Mouse (Mus musculus): ENCODE measurements around the gene Gm45716.

Gene Gm45716

DNA sequence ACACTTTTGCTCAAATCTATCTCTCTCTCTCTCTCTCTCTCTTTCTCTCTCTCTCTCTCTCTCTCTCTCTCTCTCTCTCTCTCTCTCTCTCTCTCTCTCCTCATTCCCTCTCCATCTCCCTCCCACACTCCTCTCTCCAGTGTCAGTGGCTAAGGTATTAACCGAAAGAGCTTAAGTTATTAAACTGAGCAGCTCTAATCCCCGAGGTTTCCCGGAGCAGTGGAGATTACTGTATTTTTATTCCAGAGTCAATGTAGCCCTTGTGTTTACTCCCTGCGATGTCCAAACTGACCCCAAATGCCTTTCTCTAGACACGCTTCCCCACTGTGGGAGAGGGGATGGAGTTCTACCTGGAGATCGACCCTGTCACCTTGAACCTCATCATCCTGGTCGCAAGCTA is at the start of gene Gm45716:
Gene Gm45716 (plus strand): TSS at position 243 of the 400 bp plus-strand sequence.
- DNase-seq (ENCODE audit: low spot score): no peak

DNA sequence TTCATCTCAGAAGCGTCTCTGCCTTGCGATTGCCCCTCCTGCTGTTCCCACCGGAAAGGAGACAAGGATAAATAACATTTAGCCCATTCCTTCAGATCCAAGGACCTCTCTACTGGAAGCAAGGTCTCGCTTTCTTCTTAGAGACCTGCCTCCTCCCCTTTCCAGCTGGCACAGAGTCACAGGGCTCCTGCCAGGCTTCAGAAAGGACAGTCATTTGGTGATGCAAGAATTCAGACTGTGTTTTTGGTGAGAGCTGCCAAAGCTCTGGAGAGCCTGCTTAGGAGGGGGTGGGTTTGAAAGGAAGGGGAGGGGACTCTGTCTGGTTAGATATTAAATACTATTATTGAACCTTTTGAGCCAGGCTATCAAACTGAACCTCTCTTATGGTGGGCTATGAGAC is 45.1 kb upstream of the Gm45716 start:
- DNase-seq (ENCODE audit: low spot score): peak; percentile 79

DNA sequence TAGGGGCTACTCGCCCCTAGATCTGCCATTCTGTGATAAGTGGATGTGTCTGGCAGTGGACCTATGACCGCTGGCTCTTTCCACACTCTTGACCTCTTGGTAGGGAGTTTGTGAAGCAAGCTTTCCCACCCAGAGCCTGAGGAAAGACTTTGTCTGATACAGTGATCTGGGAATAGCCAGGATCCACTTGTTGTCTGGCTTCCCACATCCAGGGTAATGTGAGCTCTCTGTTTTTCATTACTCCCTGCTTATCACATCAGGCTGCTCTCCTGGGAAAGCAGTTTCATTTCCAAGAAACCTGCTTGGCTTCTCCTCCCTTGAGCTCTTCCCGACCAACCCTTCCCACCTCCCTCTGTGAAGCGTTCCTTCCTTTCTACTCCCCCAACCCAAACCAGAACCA is 44.5 kb upstream of the Gm45716 start:
- no peak for DNase-seq (ENCODE audit: low spot score)

DNA sequence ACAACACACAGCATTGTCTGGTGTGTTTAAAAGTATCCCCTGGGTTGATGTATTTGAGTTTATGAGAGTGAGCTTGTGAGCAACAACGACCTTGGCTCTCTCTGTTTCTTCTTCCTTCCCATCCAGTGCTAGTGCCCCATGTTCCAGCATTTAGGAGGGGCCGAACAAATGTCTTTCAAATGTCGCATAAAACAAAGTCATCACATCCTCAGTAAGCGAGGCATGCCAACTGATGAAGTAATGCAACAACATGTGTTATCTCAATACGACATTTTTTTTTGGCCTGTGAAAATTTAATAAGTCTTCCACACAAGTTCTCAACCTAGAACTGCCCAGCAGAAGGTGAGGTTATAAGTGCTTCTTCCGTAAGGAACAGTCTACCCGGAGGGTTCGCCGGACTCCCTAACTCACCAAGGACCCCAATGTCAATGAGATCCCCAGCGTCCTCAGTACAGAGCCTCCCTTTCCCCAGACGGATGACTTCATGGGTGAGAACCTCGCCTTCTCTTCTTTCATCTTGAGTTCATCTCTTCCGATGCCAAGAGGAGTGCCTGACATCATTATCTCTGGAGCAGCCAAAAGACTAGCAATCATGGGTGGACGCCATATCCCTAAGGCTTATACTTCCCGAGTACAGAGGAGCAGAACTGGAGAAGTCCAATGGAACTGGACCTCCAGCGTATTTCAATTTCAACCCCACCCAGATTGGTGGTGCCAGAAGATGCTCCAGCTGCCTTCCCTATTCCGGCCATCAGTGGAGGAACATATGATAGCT is 41.2 kb upstream of the Gm45716 start:
- no peak for DNase-seq (ENCODE audit: low spot score)

DNA sequence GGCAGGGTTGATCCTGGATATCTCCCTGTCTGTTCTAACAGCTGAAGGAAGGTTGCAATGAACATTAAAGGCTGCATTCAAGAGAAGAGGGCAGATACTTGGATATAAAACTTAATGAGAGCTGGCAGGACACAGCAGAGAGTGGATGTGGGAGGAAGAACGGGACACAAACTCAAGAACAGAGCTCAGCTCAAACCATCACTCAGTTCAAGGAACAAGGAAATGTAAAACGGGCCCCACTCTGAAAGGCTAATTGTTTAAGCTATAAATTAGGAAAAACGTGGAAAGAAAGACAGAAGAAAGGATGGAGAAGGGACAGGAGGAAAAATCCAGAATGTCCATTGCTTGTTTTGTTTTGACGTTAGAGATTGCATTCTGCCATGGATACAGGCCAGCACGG is 32.4 kb upstream of the Gm45716 start:
- DNase-seq (ENCODE audit: low spot score): no peak

DNA sequence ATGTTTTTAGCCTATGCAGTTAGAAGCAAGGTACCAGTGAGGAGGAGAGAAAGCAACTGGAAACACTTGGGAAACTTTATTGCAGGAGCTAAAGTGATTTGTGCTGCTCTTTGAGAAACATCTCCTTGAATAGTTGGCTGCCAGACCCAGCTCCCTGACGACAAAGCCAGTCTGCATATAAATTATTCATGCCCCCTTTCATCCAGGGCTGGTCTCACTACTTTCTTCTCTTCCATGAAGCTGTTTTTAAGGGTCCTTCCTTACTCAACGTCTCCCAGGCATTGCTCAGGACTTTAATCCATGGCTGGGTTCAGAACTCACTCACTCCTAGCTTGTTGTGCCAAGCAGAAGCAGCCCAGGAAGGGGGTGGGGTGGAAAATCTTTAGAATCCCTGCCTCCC is 32.0 kb upstream of the Gm45716 start:
- no peak for DNase-seq (ENCODE audit: low spot score)

DNA sequence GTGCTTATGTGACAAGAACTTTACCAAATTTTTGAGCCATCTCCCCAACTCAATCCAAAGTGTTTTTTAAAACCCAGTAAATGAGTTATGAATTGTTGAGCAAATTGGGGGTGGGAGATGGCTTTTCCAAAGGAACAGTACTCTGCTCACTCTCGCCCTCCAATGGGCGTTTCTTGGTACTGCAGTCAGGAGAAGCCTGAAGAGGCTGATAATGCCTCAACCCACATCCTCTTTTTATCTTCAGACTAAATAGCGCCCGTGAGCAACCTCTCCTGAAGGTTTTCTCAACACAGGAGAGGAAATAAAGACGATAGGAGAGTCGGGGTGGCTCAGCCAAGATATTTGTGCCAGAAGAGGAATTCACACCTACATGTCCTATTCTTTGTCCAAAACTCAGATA is 19.7 kb upstream of the Gm45716 start:
- DNase-seq (ENCODE audit: low spot score): no peak

DNA sequence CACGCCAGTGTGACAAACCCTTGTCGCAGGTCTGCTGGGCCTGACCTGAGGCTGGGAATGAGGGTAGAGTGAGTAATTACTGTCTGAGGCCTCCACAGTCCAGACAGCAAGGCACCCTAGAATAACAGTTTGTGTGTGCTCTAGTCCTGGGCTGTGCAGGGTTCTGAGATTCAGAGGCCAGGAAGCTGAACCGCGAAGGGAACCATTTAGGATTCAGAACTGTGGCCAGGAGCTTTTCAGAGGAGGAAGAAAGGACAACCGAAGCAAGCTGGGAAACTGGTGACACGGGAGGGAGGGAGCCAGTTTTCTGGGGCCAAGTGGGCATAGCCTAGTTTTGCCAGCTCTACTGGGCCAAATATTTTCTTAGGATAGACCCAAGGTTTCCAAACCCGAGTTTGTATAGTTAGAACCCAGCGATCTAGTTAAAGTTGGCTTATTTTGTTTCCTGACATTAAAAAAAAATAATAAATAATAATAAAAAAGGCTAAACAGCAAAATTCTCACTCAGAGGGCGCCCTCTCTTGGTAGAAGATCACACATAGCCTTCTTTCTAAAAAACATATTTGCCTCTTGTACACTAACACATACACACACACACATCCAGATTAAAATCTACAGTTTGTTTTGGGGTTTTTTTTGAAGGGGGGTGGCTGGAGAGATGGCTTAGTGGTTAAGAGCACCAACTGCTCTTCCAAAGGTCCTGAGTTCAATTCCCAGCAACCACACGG is 19.0 kb upstream of the Gm45716 start:
- no peak for DNase-seq (ENCODE audit: low spot score)

DNA sequence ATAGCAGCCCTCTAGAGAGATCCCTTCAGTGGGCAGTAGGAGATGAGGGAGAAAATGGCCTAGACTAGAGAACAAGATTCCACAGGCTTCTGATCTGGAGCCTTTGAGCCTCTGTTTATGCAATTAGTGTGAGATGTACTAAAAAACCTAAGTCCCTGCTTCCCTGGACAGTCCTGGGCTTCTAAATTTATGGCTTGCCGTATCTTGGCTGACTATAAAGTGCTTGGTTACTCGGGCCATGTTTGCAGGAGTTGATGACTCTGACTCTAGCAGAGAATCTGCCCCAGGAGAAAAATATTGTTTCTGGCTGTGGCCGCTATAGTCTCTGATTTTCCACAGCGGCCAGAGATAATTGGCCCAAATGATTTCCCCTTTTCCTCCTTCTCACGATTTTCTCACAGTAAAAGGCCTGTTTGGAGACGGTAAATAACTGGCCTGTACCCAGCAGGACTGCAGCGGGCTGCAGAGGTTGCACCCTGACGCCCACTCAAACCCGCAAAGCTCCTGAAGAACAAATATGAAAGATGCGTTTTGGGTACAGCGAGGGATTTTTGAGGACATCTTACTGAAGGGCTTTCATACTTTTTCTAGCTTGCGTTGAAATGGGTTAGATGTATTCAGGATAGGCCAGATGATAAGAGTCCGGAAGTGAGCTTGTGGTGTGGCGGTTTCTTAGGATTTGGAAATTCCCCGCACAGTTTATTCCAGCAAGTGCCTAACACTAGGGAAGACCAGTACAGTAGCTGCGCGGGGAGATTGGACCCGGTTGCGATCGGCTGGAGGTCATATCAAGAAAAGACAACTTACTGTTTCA is 18.1 kb upstream of the Gm45716 start:
- no peak for DNase-seq (ENCODE audit: low spot score)

DNA sequence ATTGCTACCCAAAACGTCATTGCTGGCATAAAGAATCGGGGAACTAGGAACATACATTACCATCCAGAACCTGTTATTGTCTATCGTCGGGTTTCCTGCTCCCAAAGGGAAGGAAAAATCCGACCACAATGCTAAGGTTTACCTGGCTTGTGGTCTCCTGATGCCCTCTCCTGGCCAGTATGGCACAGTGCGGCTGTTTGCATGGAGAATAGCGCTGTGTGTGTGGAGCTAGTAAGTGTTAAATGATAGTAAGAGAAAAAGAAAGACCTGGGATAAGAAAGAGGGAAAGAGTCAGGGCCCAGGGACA is 17.5 kb upstream of the Gm45716 start:
- DNase-seq (ENCODE audit: low spot score): peak; percentile 53

DNA sequence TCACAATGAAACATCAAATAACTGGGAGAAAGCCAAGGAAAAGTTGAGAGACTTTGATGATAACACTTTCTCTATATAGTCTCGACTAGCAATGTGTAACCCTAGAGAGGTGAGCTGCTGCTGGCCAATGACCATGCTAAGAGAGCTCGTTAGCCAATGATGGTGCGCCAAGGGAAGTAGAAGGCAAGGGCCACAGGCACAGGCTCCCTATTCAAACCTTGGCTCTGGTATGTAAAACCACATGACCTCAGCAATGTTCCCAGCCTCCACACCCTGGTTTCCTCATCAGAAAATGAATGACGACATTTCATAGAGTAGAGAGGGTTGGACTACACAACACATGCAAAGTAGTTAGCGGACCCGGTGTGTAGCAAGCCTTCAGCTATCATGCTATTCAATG is 15.2 kb upstream of the Gm45716 start:
- DNase-seq (ENCODE audit: low spot score): no peak

DNA sequence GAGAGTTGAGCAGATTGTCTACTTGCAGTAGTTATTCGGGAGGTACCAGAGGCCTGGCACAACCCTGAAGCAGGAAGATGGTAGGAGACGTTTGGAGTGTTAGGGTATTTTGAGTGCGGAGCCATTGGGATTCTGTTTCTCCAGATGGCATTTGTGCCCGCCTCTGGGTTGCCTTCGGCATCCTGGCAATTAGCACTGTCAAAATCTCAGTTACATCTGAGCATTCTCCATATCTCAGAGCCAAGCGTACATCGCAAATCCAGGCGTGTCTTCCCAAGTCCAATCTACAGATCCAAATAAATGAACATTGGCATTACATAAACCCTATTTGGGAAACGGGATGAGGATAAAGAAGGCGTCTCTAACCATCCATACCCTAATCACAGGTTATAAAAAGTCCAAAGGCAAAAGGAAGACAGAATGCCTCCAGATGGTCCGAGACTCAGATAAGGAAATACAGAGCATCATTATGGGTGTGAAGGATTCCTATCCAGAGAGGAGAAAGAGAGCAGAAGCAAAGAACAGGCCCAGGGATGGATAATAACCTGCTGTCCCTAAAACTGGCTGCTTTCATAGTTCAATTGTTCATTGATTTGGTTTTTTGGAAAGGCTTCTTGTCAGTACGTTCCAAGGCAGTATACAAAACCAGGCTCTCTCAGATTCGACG is 11.7 kb upstream of the Gm45716 start:
- DNase-seq (ENCODE audit: low spot score): no peak

DNA sequence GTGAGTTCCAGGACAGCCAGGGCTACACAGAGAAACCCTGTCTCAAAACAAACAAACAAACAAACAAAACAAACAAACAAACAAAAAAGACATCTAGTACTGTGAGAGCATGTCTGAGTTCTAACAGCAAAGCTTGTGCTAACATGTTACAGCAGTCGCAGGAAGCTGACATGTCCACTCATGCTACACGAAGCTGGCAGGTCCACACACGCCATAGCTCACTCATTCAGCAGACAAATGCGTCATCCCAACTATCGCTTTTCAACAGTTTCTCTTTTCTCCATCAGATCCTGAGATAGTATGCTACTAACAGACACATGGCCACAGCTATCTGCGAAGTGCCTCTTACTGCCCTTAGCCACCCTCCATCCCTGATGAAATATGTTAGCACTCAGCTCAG is 10.1 kb upstream of the Gm45716 start:
- DNase-seq (ENCODE audit: low spot score): no peak

DNA sequence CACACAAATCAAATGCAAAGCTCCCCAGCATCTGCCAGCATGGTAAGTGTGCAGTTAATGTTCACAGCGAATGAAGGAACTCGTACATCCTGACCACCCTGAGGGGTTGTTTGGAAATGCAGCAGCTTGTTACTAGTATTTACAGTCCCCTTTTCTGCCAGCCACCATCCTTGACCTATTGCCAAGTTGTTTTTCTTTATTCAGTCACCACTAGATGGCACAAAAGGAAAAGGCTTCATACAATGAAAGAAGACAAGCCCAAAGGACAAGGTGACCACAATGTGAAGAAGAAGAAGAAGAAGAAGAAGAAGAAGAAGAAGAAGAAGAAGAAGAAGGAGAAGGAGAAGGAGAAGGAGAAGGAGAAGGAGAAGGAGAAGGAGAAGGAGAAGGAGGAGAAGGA is 4.1 kb upstream of the Gm45716 start:
- peak; percentile 83 for DNase-seq (ENCODE audit: low spot score)

DNA sequence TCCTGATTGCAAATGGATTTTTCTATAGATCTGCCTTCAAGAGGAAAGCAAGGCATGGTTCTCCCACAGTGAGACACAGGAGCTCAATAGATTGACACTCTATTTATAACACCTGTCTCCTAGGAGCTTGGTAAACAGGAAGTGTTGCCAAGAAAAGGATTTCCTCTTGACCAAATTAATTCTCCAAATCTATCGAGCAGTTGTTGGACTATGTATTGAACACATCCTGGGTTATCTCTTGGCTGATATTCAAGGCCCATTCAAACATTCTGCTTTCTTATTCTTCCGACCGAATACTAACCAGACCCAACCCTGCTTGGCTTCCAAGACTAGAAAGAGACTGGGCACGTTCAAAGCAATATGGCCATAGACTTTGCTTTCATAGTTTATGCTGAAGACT is 2.7 kb upstream of the Gm45716 start:
- DNase-seq (ENCODE audit: low spot score): no peak

DNA sequence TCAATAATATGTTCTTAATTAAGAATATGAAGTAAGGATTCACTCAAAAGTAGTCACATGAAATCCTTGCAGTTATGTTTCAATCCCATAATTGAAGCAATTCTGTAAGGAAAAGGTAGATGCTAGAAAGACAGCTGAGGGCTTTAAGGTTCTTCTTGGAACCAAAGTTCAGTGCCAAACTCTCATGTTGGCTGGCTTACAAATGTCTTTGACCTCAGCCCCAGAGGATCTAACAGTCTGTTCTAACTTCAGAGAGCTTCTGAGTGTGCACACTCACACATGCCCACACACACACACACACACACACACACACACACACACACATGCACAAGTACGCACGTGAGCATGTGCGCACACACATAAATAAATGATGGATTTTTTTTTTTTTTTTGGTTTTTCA is 2.7 kb downstream of the Gm45716 start:
- peak; percentile 65 for DNase-seq (ENCODE audit: low spot score)

DNA sequence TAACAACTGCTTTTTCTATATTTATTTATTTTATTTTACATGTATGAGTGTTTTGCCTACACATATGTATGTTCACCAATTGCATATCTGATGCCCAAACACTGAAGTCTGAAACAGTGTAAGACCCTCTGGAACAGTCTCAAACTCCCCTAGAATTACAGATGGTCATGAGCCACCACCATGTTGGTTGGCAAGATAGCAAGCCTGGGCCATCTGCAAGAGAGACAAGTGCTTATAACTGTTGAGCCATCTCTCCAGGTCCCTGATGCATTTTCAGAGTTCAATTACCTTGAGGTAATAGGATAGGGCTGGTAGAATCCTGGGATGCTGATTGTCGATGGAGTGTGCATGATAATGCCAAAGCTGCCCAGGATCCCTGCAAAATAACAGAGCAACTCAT is 7.5 kb downstream of the Gm45716 start:
- no peak for DNase-seq (ENCODE audit: low spot score)

DNA sequence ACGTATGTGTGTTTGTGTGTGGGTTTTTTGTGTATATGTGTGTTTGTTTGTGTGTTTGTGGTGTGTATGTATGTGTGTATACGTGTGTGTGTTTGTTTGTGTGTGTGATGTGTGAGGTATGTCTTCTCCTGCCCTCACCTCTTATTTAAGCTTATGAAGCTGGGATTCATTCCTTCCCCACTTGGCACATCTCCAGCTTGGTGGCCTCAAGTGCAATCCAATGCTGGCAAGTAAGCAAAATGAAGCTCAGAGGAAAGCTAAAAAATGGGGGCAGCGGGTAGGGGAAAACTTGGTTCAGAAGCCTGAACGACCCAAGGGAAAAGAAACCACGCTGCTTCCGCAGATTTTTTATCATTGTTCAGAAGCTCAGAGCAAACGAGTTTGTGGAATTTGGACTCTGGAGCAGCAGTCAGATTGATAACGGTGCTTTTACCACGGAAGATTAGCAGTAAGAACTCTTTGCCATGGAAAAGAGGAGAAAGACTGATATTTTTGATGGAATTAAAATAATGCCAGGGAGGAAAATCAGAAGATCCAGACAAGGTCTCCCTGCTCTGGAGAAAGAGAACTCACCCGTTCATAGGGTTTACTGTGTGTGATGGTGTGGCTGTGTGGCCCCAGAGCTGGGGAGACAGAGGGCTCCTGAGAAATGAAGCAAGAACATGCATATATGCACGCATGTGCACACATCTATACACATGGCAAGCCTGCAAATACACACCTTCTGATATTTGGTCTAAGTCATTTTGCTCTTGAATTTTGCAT is 8.5 kb downstream of the Gm45716 start:
- peak; percentile 64 for DNase-seq (ENCODE audit: low spot score)

DNA sequence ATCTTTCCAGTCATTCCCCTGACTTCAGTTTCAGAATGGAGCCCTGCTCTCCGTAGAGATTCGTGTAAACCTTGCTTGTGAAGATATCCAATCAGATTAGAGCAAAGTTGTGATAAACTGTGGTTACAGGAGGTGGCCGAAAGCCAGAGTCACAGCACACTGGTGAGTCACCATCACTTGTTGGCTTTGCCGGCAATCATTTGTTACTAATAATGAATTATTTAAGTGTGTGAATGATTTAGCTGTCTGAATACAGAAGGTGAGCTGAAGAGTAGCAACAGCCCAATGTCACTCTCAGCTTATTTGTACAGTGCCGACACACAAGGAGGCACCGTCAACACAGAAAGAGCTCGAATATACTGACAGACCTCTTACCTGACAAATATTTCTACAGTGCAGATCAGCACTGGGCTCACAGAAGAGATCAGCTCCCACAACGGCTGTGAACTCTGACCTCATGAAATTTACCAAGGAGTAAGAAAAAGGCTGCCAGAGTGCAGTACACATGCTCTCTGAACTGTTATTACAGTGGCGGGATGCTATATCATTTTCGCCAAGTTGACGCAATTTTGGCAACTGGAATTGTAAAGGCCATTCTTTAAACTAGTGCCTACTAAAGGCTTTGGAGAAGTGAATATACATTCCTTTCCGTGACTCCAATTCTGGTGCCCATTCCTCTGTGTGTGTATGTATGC is 9.2 kb downstream of the Gm45716 start:
- peak; percentile 46 for DNase-seq (ENCODE audit: low spot score)

DNA sequence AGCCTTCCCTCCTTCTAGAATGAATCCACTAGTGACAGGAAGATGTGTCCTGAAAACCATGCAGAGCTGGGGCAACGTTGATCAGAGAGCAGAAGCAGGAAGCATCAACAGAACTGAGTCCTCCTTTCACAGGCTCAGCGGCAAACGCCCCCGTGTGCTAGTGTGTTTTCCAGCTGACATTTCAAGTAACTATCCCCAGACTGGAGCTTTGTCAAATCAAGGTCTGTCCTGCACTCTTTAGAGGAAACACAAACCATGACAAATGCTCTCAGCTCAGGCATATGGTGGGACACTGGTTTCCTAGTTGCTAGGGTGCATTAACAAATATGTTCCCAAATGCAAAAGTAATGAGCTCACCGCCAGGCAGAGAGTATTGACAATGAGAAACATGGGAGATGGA is 10.6 kb downstream of the Gm45716 start:
- no peak for DNase-seq (ENCODE audit: low spot score)

DNA sequence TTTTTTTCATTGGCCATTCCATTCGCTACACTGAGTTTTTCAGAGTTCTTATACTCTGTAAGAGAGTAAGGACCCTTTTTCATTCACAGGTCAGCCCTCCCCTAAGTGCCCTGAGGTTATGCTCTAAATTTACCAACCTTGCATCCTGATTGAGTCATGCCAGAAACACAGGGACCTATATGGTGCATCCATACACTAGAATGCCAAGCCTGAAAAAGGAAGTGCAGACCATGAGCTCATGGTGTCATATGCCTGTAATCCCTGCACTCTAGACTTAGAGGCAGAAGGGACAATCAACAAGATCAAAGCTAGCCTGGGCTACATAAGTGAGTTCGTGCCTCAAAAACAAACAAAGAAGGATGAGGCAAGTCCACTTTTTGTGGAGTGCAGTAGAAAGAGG is 13.3 kb downstream of the Gm45716 start:
- DNase-seq (ENCODE audit: low spot score): no peak
